Mouse (Mus musculus) hindbrain, embryonic 16.5 days (tissue): Measurements from ENCODE around the gene Relt. TPM values are rescaled to one million over a fixed set of nuclear protein-coding genes. Genes with fewer than 3 reads are reported as not detected.

Experiments
- ATAC-seq: fragments of 200-750 bp; cut with Nextera tagmentation; 2 replicates; pipeline ENCODE4 v1.8.0; 2017; ENCODE audit warnings: moderate TSS enrichment, moderate library complexity
- H3K27ac ChIP-seq: fragments of 300-500 bp; sonication (generic); 2 replicates; pipeline ENCODE4 v1.5.1; 2014; ENCODE audit warnings: low read depth, mild to moderate bottlenecking, control low read depth, low read length, moderate library complexity
- H3K27me3 ChIP-seq: fragments of 300-500 bp; sonication (generic); replicated peaks from 2 replicates; pipeline ENCODE4 v1.6.1; 2014; ENCODE audit warnings: low read length; ENCODE audit not compliant: control insufficient read depth, insufficient read depth
- H3K36me3 ChIP-seq: fragments of 300-500 bp; sonication (generic); 2 replicates; pipeline ENCODE4 v1.6.1; 2014; ENCODE audit warnings: mild to moderate bottlenecking, low read length, moderate library complexity, mixed read lengths; ENCODE audit not compliant: control insufficient read depth, insufficient read depth
- H3K4me1 ChIP-seq: fragments of 300-500 bp; sonication (generic); 2 replicates; pipeline ENCODE4 v1.6.1; 2014; ENCODE audit warnings: low read depth, low read length; ENCODE audit not compliant: control insufficient read depth, insufficient read depth
- H3K4me2 ChIP-seq: fragments of 300-500 bp; sonication (generic); 2 replicates; pipeline ENCODE4 v1.6.1; 2014; ENCODE audit warnings: mild to moderate bottlenecking, low read length, control low read depth, moderate library complexity
- H3K4me3 ChIP-seq: fragments of 300-500 bp; sonication (generic); 2 replicates; pipeline ENCODE4 v1.5.1; 2014; ENCODE audit warnings: mild to moderate bottlenecking, low read length, control low read depth, moderate library complexity
- H3K9ac ChIP-seq: fragments of 300-500 bp; sonication (generic); 2 replicates; pipeline ENCODE4 v1.6.1; 2014; ENCODE audit warnings: low read depth, mild to moderate bottlenecking, control low read depth, low read length, moderate library complexity
- H3K9me3 ChIP-seq: fragments of 300-500 bp; sonication (generic); 2 replicates; pipeline ENCODE4 v1.6.1; 2014; ENCODE audit warnings: mild to moderate bottlenecking, low read length, moderate library complexity; ENCODE audit not compliant: control insufficient read depth
- WGBS: fragments of 180-500 bp; shearing (Covaris S2); extraction: QIAGEN DNeasy Blood & Tissue Kit; methylation state at CpG from one replicate; pipeline ENCODE4 v1.1.7; 2014; 5-methylcytosine and 5-hydroxymethylcytosine counted together
- microRNA-seq: library from miRNA; unstranded; fragments of <30 nt; microRNA quantifications from one replicate; pipeline ENCODE4, GENCODE M21; 2017
- polyA plus RNA-seq: library from polyadenylated mRNA; unstranded; fragments of >200 nt; fragmentation: Nextera tagmentation; extraction: Ambion mirVana; gene quantifications from 2 replicates; pipeline ENCODE4 v1.2.1, GENCODE M21; 2015

The Relt gene
- polyA plus RNA-seq, 1 experiment from 2014 or later: 5.1 TPM

DNA sequence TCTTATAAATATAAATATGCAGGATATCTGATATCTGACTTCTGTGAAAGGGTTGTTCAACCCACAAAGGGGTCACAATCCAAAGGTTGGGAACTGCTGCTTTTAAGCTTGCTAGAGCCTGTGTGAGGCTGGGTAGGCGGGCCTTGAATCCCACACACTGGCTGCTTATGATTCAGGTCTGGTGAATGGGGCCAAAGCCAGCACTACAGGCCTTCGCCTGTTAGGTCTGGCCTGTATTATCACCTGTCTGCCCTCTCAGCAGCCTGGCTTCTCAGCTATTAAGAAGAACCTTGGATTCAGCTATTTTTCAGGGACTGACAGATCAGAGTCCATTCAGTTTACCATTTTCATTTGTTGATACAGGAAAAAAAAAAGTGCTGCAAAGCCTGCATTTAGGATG lies 57.9 kb downstream of the Relt start:
- Histone ChIP-seq H3K4me2 (no peak overlapping the region), H3K27me3 (no peaks in the 10 kb centered on the region), H3K4me3 (no peak overlapping the region), H3K27ac (peak overlapping the region; percentile 17; the same call in 1 of the 2 replicates), H3K36me3 (no peaks in the 10 kb centered on the region), H3K9ac (no peak overlapping the region), H3K9me3 (no peaks in the 10 kb centered on the region), H3K4me1 (peaks cover 2% of the 10 kb centered on the region; the same call in 1 of the 2 replicates)
- no peak for ATAC-seq
- WGBS: 74% methylated on average over 2 of the region's 2 CpGs

GRCm38 (mm10) chr7:100798810-100799209 lies 64.4 kb downstream of the Relt start:
- Histone ChIP-seq H3K9me3 (no peaks in the 10 kb centered on the region), H3K4me2 (no peak overlapping the region), H3K27me3 (no peaks in the 10 kb centered on the region), H3K27ac (no peak overlapping the region), H3K9ac (no peak overlapping the region), H3K36me3 (no peaks in the 10 kb centered on the region), H3K4me1 (no peaks in the 10 kb centered on the region), H3K4me3 (no peak overlapping the region)
- WGBS: 62% methylated on average over 3 of the region's 3 CpGs
- no peak for ATAC-seq

Small RNA genes lying within 50 kb of the gene (microRNA-seq; reads per million reads assigned to microRNA genes)
- 63.1 reads per million, percentile 43 among the genes with 10 or more reads in this experiment for gene Mir3102

Other genes with a start within 250 kb of the Relt start
- 24.8 and 28.9 TPM in 2 replicates for gene Plekhb1, start 201.0 kb downstream of the Relt start, polyA plus RNA-seq
- 102 and 103 TPM in 2 replicates for gene Fam168a, start 156.8 kb downstream of the Relt start, polyA plus RNA-seq
- gene Arhgef17, start 68.7 kb upstream of the Relt start, polyA plus RNA-seq: 13.6 and 18.2 TPM in 2 replicates
- 2.7 and 4.8 TPM in 2 replicates for gene P2ry6, start 111.2 kb upstream of the Relt start, polyA plus RNA-seq
- 0.32 and 0.64 TPM in 2 replicates for gene P2ry2, start 149.4 kb upstream of the Relt start, polyA plus RNA-seq
- gene Fchsd2, start 229.4 kb upstream of the Relt start, polyA plus RNA-seq: 36.5 and 41.1 TPM in 2 replicates